Mouse (Mus musculus): ENCODE measurements around the gene Nfkbia. TPM values are rescaled to one million over a fixed set of nuclear protein-coding genes. Genes with fewer than 3 reads are reported as not detected.

The Nfkbia gene
- total RNA-seq, 2 experiments from 2014 or later: 17.6 to 39.5 TPM

GRCm38 (mm10) chr12:55447396-55447760 lies 45.1 kb downstream of the Nfkbia start:
- intact Hi-C loops (cut with DNase I): loop anchor here (2.0 kb wide), 2 partner anchors 13 to 43 kb away; no protein-coding TSS in a partner anchor
- no peak for DNase-seq

- intact Hi-C loops (cut with DNase I): loop anchor here (2.0 kb wide), 2 partner anchors 14 to 44 kb away; no protein-coding TSS in a partner anchor
- DNase-seq: peak; percentile 60 to 72
Measured at GRCm38 (mm10) chr12:55446746-55447395, 45.6 kb downstream of the Nfkbia start.

GRCm38 (mm10) chr12:55446366-55446745 lies 46.1 kb downstream of the Nfkbia start:
- intact Hi-C loops (cut with DNase I): loop anchor here (2.0 kb wide), 2 partner anchors 14 to 44 kb away; no protein-coding TSS in a partner anchor
- DNase-seq: no peak

GRCm38 (mm10) chr12:55445583-55445982 lies 46.9 kb downstream of the Nfkbia start:
- intact Hi-C loops (cut with DNase I): no loop called here
- DNase-seq: no peak

- intact Hi-C loops (cut with DNase I): loop anchor here (5.0 kb wide), 1 partner anchor 42 kb away; no protein-coding TSS in a partner anchor
- DNase-seq: no peak
Measured at GRCm38 (mm10) chr12:55444031-55444451, 48.4 kb downstream of the Nfkbia start.

GRCm38 (mm10) chr12:55442861-55443850 lies 49.3 kb downstream of the Nfkbia start:
- peak; percentile 66 to 79 for DNase-seq
- intact Hi-C loops (cut with DNase I): loop anchor here (5.0 kb wide), 1 partner anchor 41 kb away; no protein-coding TSS in a partner anchor

GRCm38 (mm10) chr12:55442245-55442644 lies 50.2 kb downstream of the Nfkbia start:
- DNase-seq: no peak
- intact Hi-C loops (cut with DNase I): loop anchor here (5.0 kb wide), 1 partner anchor 40 kb away; no protein-coding TSS in a partner anchor

GRCm38 (mm10) chr12:55440416-55440815 lies 52.0 kb downstream of the Nfkbia start:
- DNase-seq: no peak
- intact Hi-C loops (cut with DNase I): loop anchor here (5.0 kb wide), 1 partner anchor 38 kb away; no protein-coding TSS in a partner anchor

Other genes with a start within 250 kb of the Nfkbia start
- gene 1110008L16Rik, start 193.1 kb downstream of the Nfkbia start, total RNA-seq (2021): 1 to 10 TPM; 9.0 to 9.8 TPM
- gene Ppp2r3c, start 189.6 kb downstream of the Nfkbia start, total RNA-seq (2021): 1 to 10 TPM; 9.0 to 9.1 TPM
- gene Psma6, start 108.4 kb downstream of the Nfkbia start, total RNA-seq (2021): 100 to 1,000 TPM; 147 to 163 TPM
- under 1 TPM; 0.30 to 0.31 TPM for gene Aldoart2, start 72.6 kb upstream of the Nfkbia start, total RNA-seq (2021)
- not detected for gene Insm2, start 106.8 kb upstream of the Nfkbia start, total RNA-seq (2021)